Mouse (Mus musculus): ENCODE measurements around the gene Nek1.
A peak's percentile ranks its signal among the peaks of the same experiment; 100 is the strongest.

The Nek1 gene

DNA sequence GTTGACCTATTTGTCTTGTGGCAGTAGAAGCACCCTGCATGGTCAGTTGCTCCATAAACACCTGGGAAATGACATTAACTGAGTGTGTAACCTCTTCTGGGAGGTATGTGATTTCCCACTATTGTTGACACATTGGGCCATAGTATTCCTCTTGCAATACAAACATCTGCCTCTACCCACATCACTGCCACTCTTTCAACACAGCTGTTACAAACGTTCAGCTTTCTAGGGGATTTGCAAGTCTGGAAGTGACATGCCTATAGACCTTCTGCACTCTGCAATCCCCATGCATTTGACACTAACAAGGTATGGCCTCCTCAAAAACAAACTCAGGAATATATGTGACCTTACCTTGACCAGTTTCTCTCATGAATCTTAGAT is 169.2 kb downstream of the Nek1 start:
- no peak for DNase-seq

GRCm38 (mm10) chr8:61171546-61171945 is 178.6 kb downstream of the Nek1 start:
- no peak for DNase-seq

- no peak for DNase-seq
Measured at GRCm38 (mm10) chr8:61173921-61174492, 181.0 kb downstream of the Nek1 start.

- DNase-seq = no peak
Measured at GRCm38 (mm10) chr8:61175876-61176275, 182.9 kb downstream of the Nek1 start.

- peak; percentile 35 for DNase-seq
Measured at GRCm38 (mm10) chr8:61177680-61178593, 184.9 kb downstream of the Nek1 start.

DNA sequence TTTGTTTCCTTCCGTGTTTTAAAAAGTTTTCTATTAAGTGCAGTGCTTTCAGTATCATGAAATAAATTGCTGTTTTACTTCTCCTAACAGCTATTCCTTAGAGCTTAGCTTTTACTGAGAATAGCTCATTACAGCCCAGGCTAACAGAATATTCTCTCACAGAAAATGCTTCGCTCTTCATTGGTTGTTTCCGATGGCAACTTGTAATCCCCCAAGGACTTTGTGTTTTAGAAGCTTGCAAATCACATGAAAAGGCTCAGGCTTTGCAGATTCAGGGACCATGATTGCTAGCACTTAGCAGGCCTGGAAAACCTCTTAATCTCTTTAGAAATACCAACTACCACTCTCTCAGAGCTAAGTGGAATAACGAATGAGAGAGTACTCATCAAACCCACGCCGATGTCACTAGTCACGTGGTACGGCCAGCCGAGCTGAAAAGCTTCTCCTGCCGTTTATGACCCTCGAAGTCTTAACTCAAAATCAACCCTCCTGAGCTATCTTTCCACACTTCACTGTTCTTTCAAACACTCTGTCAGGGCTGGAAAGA is 185.7 kb downstream of the Nek1 start:
- no peak for DNase-seq

Measured in kidney, adult 18-20 months (tissue).